In genomic region chr4:139669847-139670246, GRCm38 (mm10) we compare ENCODE assay signal across 10 mouse cellular contexts. TPM values are rescaled to one million over a fixed set of nuclear protein-coding genes. Genes with fewer than 3 reads are reported as not detected.
A peak's percentile ranks its signal among the peaks of the same experiment; 100 is the strongest.
DNase-seq lines count a peak whose midpoint lies in the region; ATAC-seq and TF ChIP-seq lines count a peak whose summit lies in the region.
"Had no signal": no experiment of that assay in that cellular context is flagged by ENCODE, and none has a peak within 500 bp of the region (broad histone marks: within the 10 kb centered on the region; RNA-seq: fewer than 3 reads in every experiment).

No protein-coding gene starts in this region.

- no peak for ATAC-seq in cerebellum, adult (ENCODE audit: insufficient number of reproducible peaks, low FRiP score, low TSS enrichment)
- 0 out of 2 replicates have a peak, but pooled peaks have one; percentile 55 for ATAC-seq in kidney, postnatal 0 days (replicated peaks; ENCODE audit: low FRiP score, low read depth)
- ATAC-seq: Patski had no signal

- H3K27me3 ChIP-seq in kidney, postnatal 0 days (ENCODE audit: insufficient read depth, low read length): no peaks in the 10 kb centered on the region
- H3K27me3 ChIP-seq: Patski had no signal

- no peak overlapping the region for H3K9ac ChIP-seq in kidney, postnatal 0 days (ENCODE audit: low read depth, low read length)

- DNase-seq in cerebellum, adult 11 months: peak; percentile 55
- DNase-seq in ES-CJ7 (ENCODE audit: low read depth, low spot score): peak; percentile 76
- peak; percentile 70 for DNase-seq in cerebellum, adult 8-10 months
- DNase-seq in gastrocnemius, postnatal 14 days: peak; percentile 51
- peak; percentile 63 for DNase-seq in kidney, postnatal 0 days (ENCODE audit: low spot score)
- DNase-seq in lung, adult 18-20 months: peak; percentile 20 to 34
- DNase-seq in retina, postnatal 1 day: peak; percentile 81

- H3K4me1 ChIP-seq in kidney, postnatal 0 days (replicated peaks; ENCODE audit: insufficient read depth, low read length): no peaks in the 10 kb centered on the region

- no peak overlapping the region for H3K4me2 ChIP-seq in kidney, postnatal 0 days (ENCODE audit: low read length)

- H3K9me3 ChIP-seq in kidney, postnatal 0 days (replicated peaks; ENCODE audit: low read length): no peaks in the 10 kb centered on the region

- no peak overlapping the region for H3K27ac ChIP-seq in kidney, postnatal 0 days

- TF ChIP-seq CTCF in kidney, postnatal 0 days (IDR thresholded peaks at IDR 0.05; ENCODE audit: low read depth): peak; percentile 95

- H3K36me3 ChIP-seq in kidney, postnatal 0 days (ENCODE audit: insufficient read depth, low read length): no peaks in the 10 kb centered on the region

- intact Hi-C loops in gastrocnemius, postnatal 14 days (cut with DNase I; ENCODE audit: low total_unique reads): loop anchor here (2.0 kb wide), 1 partner anchor 27 kb away; no protein-coding TSS in a partner anchor

- H3K4me3 ChIP-seq in kidney, postnatal 0 days (replicated peaks; ENCODE audit: low read depth, low read length): no peak overlapping the region

- 19% methylated on average over 6 of the region's 6 CpGs for WGBS in kidney, postnatal 0 days

RNA-seq across cellular contexts. Expression of gene Tas1r2, which starts 16.5 kb away (rescaled TPM):
- total RNA-seq in gastrocnemius, postnatal 14 days (2021): not detected
- not detected in 2 replicates for polyA plus RNA-seq in kidney, postnatal 0 days (2015; fragmentation: Nextera tagmentation; extraction: Ambion mirVana)
- polyA plus RNA-seq: liver, embryonic 16.5 days had no signal

RNA-seq across cellular contexts. Expression of gene Aldh4a1, which starts 47.2 kb away (rescaled TPM):
- total RNA-seq in gastrocnemius, postnatal 14 days (2021): 10 to 100 TPM; 45.0 to 47.7 TPM
- polyA plus RNA-seq in kidney, postnatal 0 days (2015; fragmentation: Nextera tagmentation; extraction: Ambion mirVana): 91.0 and 106 TPM in 2 replicates

Comparison
In these comparisons a context has a peak if more than half of its experiments do, and no peak if none do; other contexts are left out.
1. DNase-seq: peak in every context shown above with its lines; median percentile 81 in retina, postnatal 1 day; 76 in ES-CJ7; 70 in cerebellum, adult 8-10 months; 63 in kidney, postnatal 0 days; 55 in cerebellum, adult 11 months; 51 in gastrocnemius, postnatal 14 days; 27 in lung, adult 18-20 months.